Mouse (Mus musculus) erythroblast, embryonic 14.5 days (primary cell): ENCODE data around the gene Tradd.

Experiments used
- GATA1 ChIP-seq: IDR thresholded peaks from 2 replicates; pipeline ENCODE4 v1.6.1; 2012; ENCODE audit warnings: low read length, inconsistent platforms, mixed read lengths
- TAL1 ChIP-seq: IDR thresholded peaks from 3 replicates; pipeline ENCODE4 v1.6.1; 2012; ENCODE audit warnings: low read length, inconsistent platforms, mixed read lengths

- TF ChIP-seq TAL1 (no peak), GATA1 (no peak)
Observed at GRCm38 (mm10) chr8:105225917-105226316, 38.5 kb downstream of the Tradd start.
